Mouse (Mus musculus) central nervous system, embryonic 11.5 days (tissue): ENCODE results near the gene Olfr414. TPM values are rescaled to one million over a fixed set of nuclear protein-coding genes. Genes with fewer than 3 reads are reported as not detected.

Experiments
- polyA plus RNA-seq: library from polyadenylated mRNA; depleted of rRNA; stranded (reverse); fragments of >200 nt; gene quantifications from 2 replicates; pipeline ENCODE4 v1.2.3, GENCODE M21; 2012; rRNA removed

Gene Olfr414
- not detected in 2 replicates for polyA plus RNA-seq

GRCm38 (mm10) chr1:174423764-174424163, at the start of gene Olfr414:
Gene Olfr414 (plus strand): TSS chr1:174424064.

GRCm38 (mm10) chr1:174390746-174391145, 33.1 kb upstream of the Olfr414 start, which contains the start of gene Olfr248:
Gene Olfr248 (plus strand): TSS chr1:174391046.

GRCm38 (mm10) chr1:174441782-174442181, 17.9 kb downstream of the Olfr414 start, which contains the start of gene Olfr220:
Gene Olfr220 (plus strand): TSS chr1:174442082.

Other genes starting within 250 kb of the Olfr414 start
- not detected in 2 replicates for gene Olfr419, start 172.0 kb upstream of the Olfr414 start, polyA plus RNA-seq
- not detected in 2 replicates for gene Mptx1, start 93.5 kb upstream of the Olfr414 start, polyA plus RNA-seq
- gene Olfr417, start 58.9 kb upstream of the Olfr414 start, polyA plus RNA-seq = not detected in 2 replicates
- gene Olfr248, start 33.0 kb upstream of the Olfr414 start, polyA plus RNA-seq = not detected in 2 replicates
- gene Olfr220, start 18.0 kb downstream of the Olfr414 start, polyA plus RNA-seq = not detected in 2 replicates
- 10.1 and 12.7 TPM in 2 replicates for gene Fmn2, start 77.8 kb downstream of the Olfr414 start, polyA plus RNA-seq